Mouse (Mus musculus): ENCODE data around the gene Itgae.
"Not testable (repeated sequence)": the region's sequence is repeated elsewhere in the genome, so short reads cannot be mapped to it uniquely, and the experiment has no call there.

The Itgae gene

GRCm38 (mm10) chr11:73092877-73093276 is 2.5 kb downstream of the Itgae start:
- DNase-seq (ENCODE audit: low spot score) = no peak

GRCm38 (mm10) chr11:73094231-73094995 is 4.0 kb downstream of the Itgae start:
- no peak for DNase-seq (ENCODE audit: low spot score)

GRCm38 (mm10) chr11:73098860-73099259 is 8.5 kb downstream of the Itgae start:
- DNase-seq (ENCODE audit: low spot score) = no peak

DNA sequence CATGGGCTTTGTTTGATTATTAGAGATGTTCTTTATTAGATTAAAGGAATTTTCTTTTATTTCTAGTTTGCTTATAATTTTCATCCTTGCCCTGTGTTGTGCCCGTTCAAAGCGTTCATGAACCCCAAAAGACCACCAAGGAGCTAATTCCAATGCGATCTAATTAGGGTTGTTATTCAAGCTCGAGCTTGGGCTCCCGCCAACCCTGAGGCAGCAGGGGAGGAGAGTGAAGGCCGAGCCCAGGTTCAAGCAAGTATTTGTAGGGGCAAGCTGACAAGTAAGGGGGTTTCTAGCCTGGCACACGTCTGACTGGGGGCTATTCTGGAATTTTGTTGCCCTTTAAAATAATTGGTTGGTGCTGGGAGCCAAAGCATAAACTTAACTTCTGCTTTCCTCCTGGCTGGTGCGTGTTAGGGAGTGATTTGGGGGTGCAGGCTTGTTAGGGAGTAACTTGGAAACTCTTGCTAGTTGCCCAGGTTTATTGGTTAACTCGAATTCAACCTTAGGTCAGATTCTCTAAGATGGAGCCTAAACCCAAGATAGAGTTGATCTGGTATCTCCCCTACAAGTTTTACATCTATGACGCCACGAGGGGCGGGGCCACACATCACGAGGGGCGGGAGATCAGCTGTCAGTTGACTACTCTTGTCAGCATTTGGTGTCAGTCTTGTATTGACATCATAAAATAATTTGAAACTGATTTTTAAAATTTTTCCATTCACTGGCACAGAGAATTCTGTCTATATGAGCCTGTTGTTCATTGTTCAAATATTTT is 9.8 kb downstream of the Itgae start:
- DNase-seq (ENCODE audit: low spot score) = no peak

DNA sequence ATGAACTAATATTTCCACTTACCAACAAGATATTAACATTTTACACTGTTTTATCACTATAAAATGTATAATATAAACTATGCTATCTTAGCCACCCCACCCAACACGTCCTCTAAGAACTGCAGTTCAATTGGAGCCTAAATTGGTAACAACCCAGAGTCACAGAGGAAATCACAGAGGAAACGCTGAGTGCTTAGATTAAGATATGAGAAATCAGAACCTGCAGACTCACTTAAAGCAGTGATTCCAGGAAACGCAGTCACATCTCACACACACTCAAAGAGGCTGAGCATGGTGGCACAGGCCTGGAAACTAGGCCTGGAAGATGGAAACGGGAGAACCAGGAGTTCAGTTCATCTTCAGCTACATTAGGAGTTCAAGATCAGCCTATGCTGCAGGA is 10.9 kb downstream of the Itgae start:
- DNase-seq (ENCODE audit: low spot score) = no peak

DNA sequence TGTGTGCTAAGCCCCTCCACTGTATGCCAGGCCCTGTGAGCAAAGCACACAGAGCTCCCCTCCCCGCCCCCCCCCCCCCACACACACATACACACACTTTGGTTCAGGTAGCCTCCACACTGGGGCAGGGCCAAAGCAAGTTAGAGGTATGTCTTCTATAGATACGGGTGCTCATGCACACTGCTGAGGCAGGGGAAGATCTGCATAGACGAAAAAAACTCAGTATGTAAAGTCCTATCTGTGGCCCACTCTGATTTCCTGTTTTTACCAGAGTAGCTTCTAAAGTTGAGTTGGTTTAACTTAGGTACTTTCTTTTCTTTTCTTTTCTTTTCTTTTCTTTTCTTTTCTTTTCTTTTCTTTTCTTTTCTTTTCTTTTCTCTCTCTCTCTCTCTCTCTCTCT is 14.9 kb downstream of the Itgae start:
- DNase-seq (ENCODE audit: low spot score) = no peak

DNA sequence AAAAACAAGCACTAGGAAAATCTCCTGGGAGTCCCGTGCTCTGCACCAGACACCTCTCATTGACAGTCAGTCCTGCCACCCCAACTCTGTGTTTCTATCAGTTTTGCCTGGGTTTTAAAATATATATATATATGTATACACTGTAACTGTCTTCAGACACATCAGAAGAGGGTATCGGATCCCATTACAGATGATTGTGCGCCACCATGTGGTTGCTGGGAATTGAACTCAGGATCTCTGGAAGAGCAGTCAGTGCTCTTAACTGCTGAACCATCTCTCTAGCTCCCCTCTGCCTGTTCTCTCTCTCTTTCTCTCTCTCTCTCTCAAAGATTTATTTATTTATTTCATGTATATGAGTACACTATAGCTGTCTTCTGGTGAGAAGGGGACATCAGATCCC is 17.0 kb downstream of the Itgae start:
- not testable (repeated sequence) for DNase-seq (ENCODE audit: low spot score)

DNA sequence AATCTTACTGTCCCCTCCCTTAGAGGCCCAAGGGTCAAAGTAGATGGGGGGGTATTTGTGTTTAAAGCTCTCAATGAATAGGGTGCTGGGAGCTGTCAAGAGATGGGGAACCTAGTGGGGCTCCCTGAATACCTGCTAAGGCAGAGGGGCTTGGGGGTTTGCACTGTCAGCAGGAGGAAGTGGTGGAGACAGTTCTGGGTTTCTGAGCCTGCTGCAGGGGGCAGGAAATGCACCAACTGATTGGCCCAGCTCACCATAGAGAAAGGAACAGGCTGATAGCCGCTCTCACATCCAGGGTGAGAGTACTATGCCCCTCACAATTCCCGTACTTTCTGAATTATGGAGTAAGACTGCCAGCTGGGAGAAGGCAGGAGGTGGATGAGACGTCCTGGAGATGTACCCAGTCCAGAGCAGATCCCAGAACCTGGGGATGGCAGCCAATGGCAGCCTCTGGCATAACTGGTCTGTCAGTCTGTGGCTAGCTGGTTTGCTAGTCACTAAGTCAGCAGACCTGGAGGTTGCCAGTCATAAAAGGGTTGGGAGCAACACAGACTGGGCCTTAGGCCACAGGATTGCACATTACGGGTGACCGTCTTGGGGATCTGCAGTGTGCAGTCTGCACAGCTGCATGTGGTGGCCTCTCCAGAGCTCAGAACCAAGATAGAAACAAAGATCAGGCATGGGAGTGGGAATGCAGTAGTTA is 18.0 kb downstream of the Itgae start:
- no peak for DNase-seq (ENCODE audit: low spot score)

- DNase-seq (ENCODE audit: low spot score) = no peak
Observed at GRCm38 (mm10) chr11:73108898-73109625, 18.7 kb downstream of the Itgae start.

DNA sequence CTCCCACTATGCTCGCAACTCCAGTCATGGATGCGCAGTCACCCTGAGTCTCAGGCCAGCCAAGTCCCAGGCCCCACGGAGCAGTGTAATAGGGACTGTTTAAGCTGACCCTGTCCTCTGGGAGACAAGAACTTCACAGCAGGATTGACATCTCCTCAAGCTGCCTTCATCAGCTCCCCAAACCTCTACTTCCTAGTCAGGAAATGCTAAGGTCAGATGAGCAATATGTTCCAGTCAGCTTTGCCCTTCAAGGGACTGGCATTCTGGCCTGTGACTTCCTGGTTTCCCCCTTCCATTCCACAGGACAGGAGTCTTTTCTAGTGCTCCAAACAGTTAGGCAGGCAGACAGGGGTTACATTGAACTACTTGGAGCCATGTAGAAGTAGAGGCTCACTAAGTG is 19.6 kb downstream of the Itgae start:
- DNase-seq (ENCODE audit: low spot score) = no peak

DNA sequence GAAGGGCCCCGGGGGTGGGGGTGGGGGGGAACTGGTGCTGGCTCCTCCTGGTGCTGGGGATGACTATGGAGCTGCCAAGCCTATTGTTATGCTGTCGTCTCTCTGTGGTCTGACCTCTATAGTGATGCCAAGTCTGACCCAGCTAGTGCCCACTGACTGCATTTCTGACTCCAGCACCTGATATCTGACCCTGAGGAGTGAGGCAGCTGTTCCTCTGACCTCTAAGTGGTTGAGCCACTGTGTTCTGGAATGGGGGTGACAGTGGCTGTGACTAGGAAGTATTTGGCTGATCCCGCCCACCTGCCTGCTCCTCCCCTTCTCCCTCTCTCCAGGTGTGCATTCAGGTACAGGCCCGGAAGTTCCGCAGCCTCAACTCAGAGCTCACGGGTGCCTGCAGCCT is 21.0 kb downstream of the Itgae start:
- DNase-seq (ENCODE audit: low spot score) = no peak

DNA sequence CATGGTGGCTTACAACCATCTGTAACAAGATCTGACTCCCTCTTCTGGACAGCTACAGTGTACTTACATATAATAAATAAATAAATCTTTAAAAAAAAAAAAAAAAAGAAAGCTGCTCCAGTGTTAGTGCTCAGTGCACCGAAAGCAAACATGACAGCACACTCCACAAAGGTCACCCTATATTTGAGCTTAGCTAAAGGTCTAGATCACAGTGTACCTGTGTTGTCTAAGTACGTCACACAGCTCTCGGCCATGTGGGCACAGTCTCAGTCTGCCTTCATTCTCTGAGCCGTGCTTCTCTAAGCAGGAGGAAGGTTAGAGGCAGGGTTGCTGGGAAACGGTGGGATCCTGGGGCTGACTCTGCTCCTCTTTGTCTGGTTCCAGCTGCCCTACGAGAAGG is 36.1 kb downstream of the Itgae start:
- no peak for DNase-seq (ENCODE audit: low spot score)

- no peak for DNase-seq (ENCODE audit: low spot score)
Observed at GRCm38 (mm10) chr11:73131020-73131419, 40.6 kb downstream of the Itgae start.

DNA sequence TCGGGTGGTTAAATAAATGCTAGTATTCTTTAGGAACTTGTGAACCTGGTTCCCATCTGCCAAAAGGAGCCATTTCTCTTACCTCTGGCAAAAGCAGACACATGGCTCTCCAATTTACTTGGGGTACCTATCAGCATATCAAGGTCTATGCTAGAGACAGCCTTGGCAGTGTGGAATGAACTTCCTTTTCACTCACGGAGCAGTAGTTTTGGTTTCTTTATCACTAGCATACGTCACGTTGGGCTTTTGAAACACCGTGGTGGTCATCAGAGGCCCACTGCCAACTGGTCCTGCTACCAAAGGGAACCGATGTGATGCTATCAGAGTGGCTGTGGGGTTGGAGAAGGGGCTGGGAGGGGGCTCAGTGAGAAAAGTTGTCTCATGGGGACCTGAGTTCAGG is 42.6 kb downstream of the Itgae start:
- no peak for DNase-seq (ENCODE audit: low spot score)

DNA sequence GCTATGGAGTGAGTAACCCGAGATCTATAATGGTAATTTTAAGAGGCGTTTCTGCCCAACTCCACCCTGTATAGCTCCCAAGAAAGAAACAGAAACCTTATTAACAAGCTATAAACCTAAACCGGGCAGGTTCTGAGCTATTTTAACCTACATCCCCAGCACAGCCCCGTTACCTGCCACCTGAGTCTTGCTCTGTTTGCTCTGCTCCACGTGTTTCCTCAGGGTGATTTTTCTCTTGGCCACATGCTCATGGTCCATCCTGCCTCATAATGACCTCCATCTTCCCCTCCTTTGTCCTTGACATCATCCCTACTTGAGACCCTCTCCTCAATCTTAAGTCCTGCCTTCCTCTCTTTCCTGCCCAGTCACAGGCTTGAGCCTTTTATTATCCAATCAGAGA is 43.8 kb downstream of the Itgae start:
- DNase-seq (ENCODE audit: low spot score) = no peak

DNA sequence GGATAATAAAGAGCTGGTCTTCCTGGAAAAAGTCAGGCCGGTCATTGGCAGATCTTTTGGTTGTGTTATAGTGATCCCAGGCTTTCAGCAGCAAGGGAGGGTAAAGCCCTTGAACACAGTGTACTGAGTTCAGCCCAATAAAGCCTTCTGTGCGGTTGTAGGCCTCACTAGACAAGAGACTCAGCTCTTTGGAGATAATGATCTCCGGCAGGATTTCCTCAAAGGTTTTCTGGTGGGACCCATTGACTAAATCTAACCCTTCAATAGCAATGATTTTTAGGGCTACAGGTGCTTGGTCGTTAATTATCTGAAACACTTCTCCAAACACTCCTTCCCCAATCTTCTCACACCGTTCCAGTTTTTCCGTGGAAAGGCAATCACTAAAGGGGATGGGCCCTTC is 46.2 kb downstream of the Itgae start:
- no peak for DNase-seq (ENCODE audit: low spot score)

DNA sequence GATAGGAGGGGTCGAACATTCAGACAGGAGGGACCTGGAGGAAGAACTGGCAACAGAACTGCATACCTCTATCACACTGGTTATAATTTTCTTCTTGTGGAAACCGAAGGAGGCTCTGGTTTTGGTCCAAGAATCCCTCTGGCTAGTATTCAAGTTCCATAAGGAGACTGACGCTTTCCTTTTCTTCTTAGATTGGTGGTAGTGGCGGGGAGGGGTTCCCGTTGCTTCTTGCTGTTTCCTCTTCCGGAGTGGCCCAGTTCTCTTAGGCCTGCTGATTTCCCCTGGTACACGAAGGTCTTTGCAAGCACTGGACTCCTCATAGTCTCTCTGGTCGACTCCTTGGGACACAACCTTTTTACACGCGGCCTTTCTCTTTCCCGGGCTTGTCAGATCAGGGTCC is 46.7 kb downstream of the Itgae start:
- DNase-seq (ENCODE audit: low spot score) = peak; percentile 29

GRCm38 (mm10) chr11:73137591-73138501 is 47.5 kb downstream of the Itgae start, which contains the start of gene Haspin:
Haspin (minus strand) TSS chr11:73138294.
- DNase-seq (ENCODE audit: low spot score) = peak; percentile 86

DNA sequence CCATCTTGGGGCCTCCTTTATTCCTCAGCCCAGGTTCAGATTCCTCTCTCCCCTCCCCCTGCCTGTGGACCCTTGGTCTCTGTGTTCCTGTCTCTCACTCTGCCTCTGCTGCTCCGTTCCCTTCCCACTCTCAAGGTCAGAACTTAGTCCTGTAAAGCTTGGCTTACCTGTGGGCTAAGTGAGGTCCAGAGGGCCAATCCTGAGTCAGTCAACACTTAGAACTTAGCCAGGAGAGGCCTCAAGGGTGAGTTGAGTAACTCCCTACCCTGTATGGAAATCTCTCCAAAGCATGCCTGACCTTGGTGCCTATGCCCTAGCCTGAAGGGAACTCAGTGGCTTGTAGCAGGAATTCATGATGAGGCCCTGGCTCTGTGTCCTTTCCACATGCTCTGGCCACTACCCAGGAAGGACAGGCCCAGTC is 53.9 kb downstream of the Itgae start:
- no peak for DNase-seq (ENCODE audit: low spot score)

DNA sequence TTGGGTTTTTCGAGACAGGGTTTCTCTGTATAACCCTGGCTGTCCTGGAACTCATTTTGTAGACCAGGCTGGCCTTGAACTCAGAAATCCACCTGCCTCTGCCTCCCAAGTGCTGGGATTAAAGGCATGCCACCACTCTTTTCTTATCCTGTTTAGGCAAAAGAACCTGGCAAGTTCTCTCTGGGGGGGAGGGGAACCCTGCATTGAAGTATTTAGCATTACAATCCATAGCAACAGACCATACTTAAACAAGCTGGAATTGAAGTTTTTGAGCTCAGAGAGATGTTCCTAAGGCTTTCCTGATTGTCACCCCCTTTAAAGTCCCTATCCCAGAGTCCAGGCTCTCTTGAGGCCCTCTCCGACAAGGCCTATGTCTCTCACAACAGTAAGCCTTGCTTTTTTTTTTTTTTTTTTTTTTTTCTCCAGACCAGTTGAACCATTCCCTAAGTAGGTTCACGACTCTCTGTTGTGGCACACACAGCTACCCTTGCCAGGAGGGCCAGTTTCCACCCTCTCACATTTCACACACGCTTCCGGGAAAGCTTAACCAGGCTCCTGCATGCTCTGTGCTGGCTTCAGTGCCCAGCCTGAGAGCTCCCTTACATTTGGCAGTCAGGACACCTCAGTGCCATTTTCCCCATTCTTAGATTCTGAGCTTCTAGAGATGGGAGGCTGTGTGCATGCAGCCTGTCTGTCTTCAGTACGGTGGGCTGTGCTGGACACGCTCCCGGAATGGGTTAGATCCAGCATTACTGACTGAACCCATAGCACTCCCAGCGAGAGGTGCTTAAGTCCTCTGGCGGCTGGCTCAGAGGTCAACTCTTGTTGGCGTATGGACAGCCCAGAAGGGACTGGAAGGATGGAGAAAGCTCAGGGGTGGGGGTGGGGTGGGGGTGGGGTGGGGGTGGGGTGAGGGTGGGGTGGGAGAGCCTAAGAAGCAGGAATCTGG is 55.9 kb downstream of the Itgae start:
- no peak for DNase-seq (ENCODE audit: low spot score)

All from c-Kit-positive CD71-positive TER-119-positive erythroid progenitor cells, embryonic 14.5 days (primary cell).